Mouse (Mus musculus) liver, adult 2 months (tissue): ENCODE data around the gene Nup85.

Experiments used
- CTCF ChIP-seq: fragments of 200-500 bp; IDR thresholded peaks from 2 replicates; pipeline ENCODE4 v1.5.1; 2011; ENCODE audit warnings: low read depth, low read length, control low read depth
- POLR2A ChIP-seq: fragments of 200-500 bp; IDR thresholded peaks from 2 replicates; pipeline ENCODE4 v1.6.1; 2011; ENCODE audit warnings: low read length, control low read depth; ENCODE audit not compliant: insufficient read depth; ENCODE audit errors: extremely low read depth

GRCm38 (mm10) chr11:115595209-115595608 lies 31.0 kb downstream of the Nup85 start:
- TF ChIP-seq CTCF: no peak
- TF ChIP-seq POLR2A: no peak
